Comparison of ENCODE assay signal across 32 mouse cellular contexts in genomic region chr16:23832393-23833041, GRCm38 (mm10). TPM values are rescaled to one million over a fixed set of nuclear protein-coding genes. Genes with fewer than 3 reads are reported as not detected.
DNase-seq lines count a peak whose midpoint lies in the region; ATAC-seq and TF ChIP-seq lines count a peak whose summit lies in the region.
"Had no signal": no experiment of that assay in that cellular context is flagged by ENCODE, and none has a peak within 500 bp of the region (broad histone marks: within the 10 kb centered on the region; RNA-seq: fewer than 3 reads in every experiment).

No protein-coding gene starts in this region.

- no peak overlapping the region for H3K4me2 ChIP-seq in midbrain, embryonic 13.5 days (replicated peaks)
- no peak overlapping the region for H3K4me2 ChIP-seq in hindbrain, postnatal 0 days (ENCODE audit: low read depth, low read length)
- no peak overlapping the region for H3K4me2 ChIP-seq in forebrain, embryonic 13.5 days
- H3K4me2 ChIP-seq: embryonic facial prominence, embryonic 15.5 days; heart, embryonic 11.5 days; limb, embryonic 13.5 days; liver, embryonic 12.5 days; midbrain, embryonic 12.5 days; neural tube, embryonic 12.5 days had no signal

- no peak overlapping the region for H3K9ac ChIP-seq in midbrain, embryonic 13.5 days (replicated peaks)
- no peak overlapping the region for H3K9ac ChIP-seq in hindbrain, postnatal 0 days (replicated peaks; ENCODE audit: low read length)
- H3K9ac ChIP-seq in forebrain, embryonic 13.5 days = no peak overlapping the region
- H3K9ac ChIP-seq: embryonic facial prominence, embryonic 15.5 days; limb, embryonic 13.5 days; liver, embryonic 12.5 days; liver, postnatal 0 days; midbrain, embryonic 12.5 days; neural tube, embryonic 12.5 days had no signal

- H3K36me3 ChIP-seq in midbrain, embryonic 13.5 days = no peaks in the 10 kb centered on the region
- no peaks in the 10 kb centered on the region for H3K36me3 ChIP-seq in midbrain, embryonic 10.5 days
- no peaks in the 10 kb centered on the region for H3K36me3 ChIP-seq in hindbrain, postnatal 0 days (ENCODE audit: insufficient read depth, low read length)
- no peaks in the 10 kb centered on the region for H3K36me3 ChIP-seq in forebrain, embryonic 13.5 days (ENCODE audit: poor library complexity, severe bottlenecking)
- H3K36me3 ChIP-seq: embryonic facial prominence, embryonic 10.5 days; embryonic facial prominence, embryonic 15.5 days; limb, embryonic 13.5 days; liver, embryonic 12.5 days; midbrain, embryonic 12.5 days; neural tube, embryonic 12.5 days had no signal

- H3K27ac ChIP-seq in midbrain, embryonic 13.5 days = no peak overlapping the region
- H3K27ac ChIP-seq in midbrain, embryonic 10.5 days (replicated peaks) = no peak overlapping the region
- no peak overlapping the region for H3K27ac ChIP-seq in hindbrain, postnatal 0 days
- no peak overlapping the region for H3K27ac ChIP-seq in forebrain, embryonic 13.5 days
- H3K27ac ChIP-seq: embryonic facial prominence, embryonic 10.5 days; embryonic facial prominence, embryonic 15.5 days; limb, embryonic 13.5 days; liver, embryonic 12.5 days; midbrain, embryonic 12.5 days; neural tube, embryonic 12.5 days had no signal

- ATAC-seq in midbrain, embryonic 13.5 days = 0 out of 2 replicates have a peak, but pooled peaks have one; percentile 37
- ATAC-seq in hindbrain, postnatal 0 days = no peak
- no peak for ATAC-seq in forebrain, embryonic 13.5 days
- ATAC-seq: forebrain, embryonic 14.5 days; liver, embryonic 12.5 days; liver, postnatal 0 days had no signal

- no peaks in the 10 kb centered on the region for H3K27me3 ChIP-seq in midbrain, embryonic 13.5 days
- H3K27me3 ChIP-seq in midbrain, embryonic 10.5 days (ENCODE audit: low read depth, poor library complexity, severe bottlenecking) = no peaks in the 10 kb centered on the region
- no peaks in the 10 kb centered on the region for H3K27me3 ChIP-seq in hindbrain, postnatal 0 days (ENCODE audit: insufficient read depth, low read length)
- H3K27me3 ChIP-seq in forebrain, embryonic 13.5 days = peaks cover 33% of the 10 kb centered on the region
- H3K27me3 ChIP-seq: embryonic facial prominence, embryonic 15.5 days; limb, embryonic 13.5 days; liver, embryonic 12.5 days; midbrain, embryonic 12.5 days; neural tube, embryonic 12.5 days had no signal

- H3K9me3 ChIP-seq in midbrain, embryonic 13.5 days = no peaks in the 10 kb centered on the region; the same call in 1 of the 2 replicates
- peaks cover 5% of the 10 kb centered on the region; the same call in 1 of the 2 replicates for H3K9me3 ChIP-seq in midbrain, embryonic 10.5 days (replicated peaks)
- peaks cover 5% of the 10 kb centered on the region; the same call in 1 of the 2 replicates for H3K9me3 ChIP-seq in hindbrain, postnatal 0 days (ENCODE audit: low read length)
- no peaks in the 10 kb centered on the region for H3K9me3 ChIP-seq in forebrain, embryonic 13.5 days (replicated peaks)
- H3K9me3 ChIP-seq: embryonic facial prominence, embryonic 15.5 days; liver, embryonic 12.5 days; midbrain, embryonic 12.5 days had no signal

- DNase-seq in heart, adult 11 months = peak; percentile 50
- DNase-seq in heart, postnatal 14 days = no peak
- no peak for DNase-seq in midbrain, embryonic 10.5 days (ENCODE audit: low spot score)
- peak; percentile 34 for DNase-seq in hindbrain, postnatal 0 days (ENCODE audit: low spot score)
- no peak for DNase-seq in kidney, postnatal 14 days
- DNase-seq: adrenal gland, postnatal 25 days; cerebellum, adult 8-10 months; cerebellum, postnatal 25 days; gastrocnemius, postnatal 25 days; heart, adult 18-20 months; heart, postnatal 4 days; kidney, adult 2 months; kidney, postnatal 4 days; liver, postnatal 0 days; right cerebral cortex, adult 18-20 months; spleen, adult 18-20 months; thymus, adult 18-20 months; thymus, postnatal 25 days had no signal

- H3K4me1 ChIP-seq in midbrain, embryonic 13.5 days (replicated peaks) = peaks cover 4% of the 10 kb centered on the region; the same call in 1 of the 2 replicates
- peaks cover 4% of the 10 kb centered on the region for H3K4me1 ChIP-seq in midbrain, embryonic 10.5 days
- H3K4me1 ChIP-seq in hindbrain, postnatal 0 days (ENCODE audit: insufficient read depth, low read length) = no peaks in the 10 kb centered on the region
- H3K4me1 ChIP-seq in forebrain, embryonic 13.5 days = no peaks in the 10 kb centered on the region
- H3K4me1 ChIP-seq: embryonic facial prominence, embryonic 15.5 days; limb, embryonic 13.5 days; liver, embryonic 12.5 days; neural tube, embryonic 12.5 days had no signal

- WGBS in midbrain, embryonic 13.5 days = 67% methylated on average over 9 of the region's 9 CpGs
- 84% methylated on average over 9 of the region's 9 CpGs for WGBS in midbrain, embryonic 10.5 days
- WGBS in hindbrain, postnatal 0 days = 48% methylated on average over 9 of the region's 9 CpGs
- WGBS in forebrain, embryonic 13.5 days = 74% methylated on average over 9 of the region's 9 CpGs

- H3K4me3 ChIP-seq in midbrain, embryonic 13.5 days (replicated peaks) = no peak overlapping the region
- no peak overlapping the region for H3K4me3 ChIP-seq in midbrain, embryonic 10.5 days
- H3K4me3 ChIP-seq in hindbrain, postnatal 0 days (ENCODE audit: low read length) = no peak overlapping the region
- H3K4me3 ChIP-seq in forebrain, embryonic 13.5 days = no peak overlapping the region
- H3K4me3 ChIP-seq: embryonic facial prominence, embryonic 10.5 days; embryonic facial prominence, embryonic 15.5 days; limb, embryonic 13.5 days; liver, embryonic 12.5 days; midbrain, embryonic 12.5 days; myocyte; neural tube, embryonic 12.5 days had no signal

- TF ChIP-seq CTCF in hindbrain, postnatal 0 days (IDR thresholded peaks at IDR 0.05; ENCODE audit: low read depth) = no peak

- intact Hi-C loops in heart, postnatal 14 days (cut with DNase I) = no loop called here

RNA-seq across cellular contexts. Expression of gene Sst, which starts 58.2 kb away (rescaled TPM):
- not detected for total RNA-seq in heart, postnatal 14 days (2021)
- 147 and 154 TPM in 2 replicates for polyA plus RNA-seq in midbrain, embryonic 13.5 days (2015; fragmentation: Nextera tagmentation; extraction: Ambion mirVana)
- 29.9 and 39.9 TPM in 2 replicates for polyA plus RNA-seq in midbrain, embryonic 10.5 days (2016; fragmentation: Nextera tagmentation; extraction: Ambion mirVana)
- total RNA-seq in hindbrain, postnatal 0 days (2014; rRNA removed) = 232 and 270 TPM in 2 replicates
- polyA plus RNA-seq in hindbrain, postnatal 0 days (2015; fragmentation: Nextera tagmentation; extraction: Ambion mirVana) = 491 and 501 TPM in 2 replicates
- 143 and 203 TPM in 2 replicates for polyA plus RNA-seq in forebrain, embryonic 13.5 days (2015; fragmentation: Nextera tagmentation; extraction: Ambion mirVana)
- total RNA-seq: adrenal gland, adult 18-20 months; adrenal gland, postnatal 25 days; gastrocnemius, adult 18-20 months; gastrocnemius, postnatal 25 days; heart, adult 18-20 months; heart, postnatal 4 days had no signal
- polyA plus RNA-seq: heart, embryonic 16.5 days; kidney, adult 2 months; liver, embryonic 12.5 days; liver, postnatal 0 days; myocyte had no signal

Comparison
In these comparisons a context has a peak if more than half of its experiments do, and no peak if none do; other contexts are left out.
1. DNase-seq: peak in heart, adult 11 months (single experiment) and hindbrain, postnatal 0 days (single experiment); none in heart, postnatal 14 days (0 of 2), midbrain, embryonic 10.5 days (single experiment) and kidney, postnatal 14 days (single experiment).